In genomic region chr3:59296563-59297130, GRCm38 (mm10) we compare ENCODE assay signal across 26 mouse cellular contexts. TPM values are rescaled to one million over a fixed set of nuclear protein-coding genes. Genes with fewer than 3 reads are reported as not detected.
DNase-seq lines count a peak whose midpoint lies in the region; ATAC-seq and TF ChIP-seq lines count a peak whose summit lies in the region.
"Had no signal": no experiment of that assay in that cellular context is flagged by ENCODE, and none has a peak within 500 bp of the region (broad histone marks: within the 10 kb centered on the region; RNA-seq: fewer than 3 reads in every experiment).

No protein-coding gene starts in this region.

- no peak overlapping the region for H3K4me2 ChIP-seq in limb, embryonic 14.5 days (replicated peaks; ENCODE audit: low read depth, low read length, severe bottlenecking)
- peak overlapping the region; percentile 3; the same call in 1 of the 2 replicates for H3K4me2 ChIP-seq in CH12.LX (ENCODE audit: insufficient read depth, low read depth, poor library complexity, severe bottlenecking)
- H3K4me2 ChIP-seq: heart, embryonic 13.5 days; hindbrain, embryonic 14.5 days; intestine, embryonic 15.5 days; limb, embryonic 12.5 days; liver, embryonic 13.5 days; midbrain, embryonic 12.5 days had no signal

- in situ Hi-C loops in CH12.LX (cut with MboI; ENCODE audit: low pct_ligation_motif_present, low pct_unique_long_range_greater_than_20kb, low sequenced_read_pairs) = no loop called here

- no peaks in the 10 kb centered on the region for H3K36me3 ChIP-seq in limb, embryonic 14.5 days (ENCODE audit: control insufficient read depth, insufficient read depth, low read length)
- H3K36me3 ChIP-seq in limb, embryonic 10.5 days = no peaks in the 10 kb centered on the region
- H3K36me3 ChIP-seq in CH12.LX (replicated peaks in 1 of 2; ENCODE audit: control insufficient read depth in 1 of 2, insufficient read depth in 1 of 2, low read length in 1 of 2) = peaks cover 0 to 1% of the 10 kb centered on the region in 2 experiments
- H3K36me3 ChIP-seq: heart, embryonic 13.5 days; intestine, embryonic 15.5 days; limb, embryonic 12.5 days; liver, embryonic 13.5 days; midbrain, embryonic 12.5 days had no signal

- no peak for DNase-seq in limb, embryonic 14.5 days (ENCODE audit: low spot score)
- DNase-seq in limb, embryonic 10.5 days (ENCODE audit: low spot score) = no peak
- peak; percentile 63 for DNase-seq in CH12.LX (ENCODE audit: extremely low read depth)
- DNase-seq in fibroblast of lung, adult 2 months (ENCODE audit: low read depth) = peak; percentile 69
- DNase-seq in adrenal gland, postnatal 4 days (ENCODE audit: low spot score in 2 of 2) = no peak
- DNase-seq in heart, adult 9 months (ENCODE audit: low spot score in 2 of 2) = no peak
- DNase-seq: adrenal gland, postnatal 25 days; cerebellum, adult 11 months; cerebellum, postnatal 10 days; gastrocnemius, postnatal 14 days; heart, adult 18-20 months; heart, postnatal 36 days; kidney, postnatal 36 days; layer of hippocampus, postnatal 36 days; liver, embryonic 13.5 days; lung, adult 2 months; lung, postnatal 14 days; right cerebral cortex, postnatal 14 days had no signal

- H3K27ac ChIP-seq in limb, embryonic 14.5 days (replicated peaks; ENCODE audit: low read depth, low read length) = 0 out of 2 replicates have a peak overlapping the region, but pooled peaks have one; percentile 61
- H3K27ac ChIP-seq in limb, embryonic 10.5 days = no peak overlapping the region
- no peak overlapping the region for H3K27ac ChIP-seq in CH12.LX (ENCODE audit: insufficient read depth, low read depth)
- H3K27ac ChIP-seq: heart, embryonic 13.5 days; hindbrain, embryonic 14.5 days; intestine, embryonic 15.5 days; liver, embryonic 13.5 days; midbrain, embryonic 12.5 days had no signal

- H3K4me1 ChIP-seq in limb, embryonic 14.5 days (ENCODE audit: control insufficient read depth, insufficient read depth, low read length) = no peaks in the 10 kb centered on the region; the same call in 1 of the 2 replicates
- H3K4me1 ChIP-seq in limb, embryonic 10.5 days = no peaks in the 10 kb centered on the region
- H3K4me1 ChIP-seq in CH12.LX (ENCODE audit: control insufficient read depth in 1 of 2, insufficient read depth in 2 of 2) = peaks cover 4 to 15% of the 10 kb centered on the region in 2 experiments
- H3K4me1 ChIP-seq: heart, embryonic 13.5 days; intestine, embryonic 15.5 days; liver, embryonic 13.5 days; midbrain, embryonic 12.5 days had no signal

- no peak overlapping the region for H3K4me3 ChIP-seq in limb, embryonic 14.5 days (replicated peaks; ENCODE audit: low read length)
- H3K4me3 ChIP-seq in limb, embryonic 10.5 days = no peak overlapping the region
- no peak overlapping the region for H3K4me3 ChIP-seq in CH12.LX (replicated peaks in 1 of 3; ENCODE audit: low read depth in 2 of 3, low read length in 2 of 3, poor library complexity in 1 of 3)
- H3K4me3 ChIP-seq: heart, embryonic 13.5 days; intestine, embryonic 15.5 days; limb, embryonic 12.5 days; liver, embryonic 13.5 days; midbrain, embryonic 12.5 days had no signal

- no peak for TF ChIP-seq POLR2A in limb, embryonic 14.5 days (IDR thresholded peaks at IDR 0.05; ENCODE audit: borderline replicate concordance, extremely low read depth, insufficient read depth, insufficient read length)
- no peak for TF ChIP-seq POLR2A in CH12.LX (IDR thresholded peaks at IDR 0.05; ENCODE audit: low read depth, low read length)

- no peak for ATAC-seq in limb, embryonic 14.5 days (ENCODE audit: low FRiP score, low read depth)
- no peak for ATAC-seq in erythroid progenitor cell, adult 5-6 weeks (replicated peaks; ENCODE audit: low FRiP score, poor library complexity, severe bottlenecking)
- ATAC-seq: forebrain, embryonic 16.5 days; intestine, embryonic 15.5 days had no signal

- H3K27me3 ChIP-seq in limb, embryonic 14.5 days (ENCODE audit: control insufficient read depth, insufficient read depth, low read length) = no peaks in the 10 kb centered on the region
- no peaks in the 10 kb centered on the region for H3K27me3 ChIP-seq in limb, embryonic 10.5 days (ENCODE audit: low read depth, poor library complexity, severe bottlenecking)
- no peaks in the 10 kb centered on the region for H3K27me3 ChIP-seq in CH12.LX (replicated peaks)
- H3K27me3 ChIP-seq: heart, embryonic 13.5 days; intestine, embryonic 15.5 days; limb, embryonic 12.5 days; liver, embryonic 13.5 days; midbrain, embryonic 12.5 days had no signal

- H3K9me3 ChIP-seq in limb, embryonic 14.5 days (ENCODE audit: control insufficient read depth, low read length) = no peaks in the 10 kb centered on the region
- no peaks in the 10 kb centered on the region for H3K9me3 ChIP-seq in limb, embryonic 10.5 days (replicated peaks)
- no peaks in the 10 kb centered on the region for H3K9me3 ChIP-seq in CH12.LX (replicated peaks; ENCODE audit: low read length)
- H3K9me3 ChIP-seq: heart, embryonic 13.5 days; intestine, embryonic 15.5 days; limb, embryonic 12.5 days; liver, embryonic 13.5 days; midbrain, embryonic 12.5 days had no signal

- no peak for TF ChIP-seq CTCF in CH12.LX (conservative IDR thresholded peaks at IDR 0.05 in 1 of 2, IDR thresholded peaks at IDR 0.05 in 1 of 2; ENCODE audit: low read depth in 2 of 2, low read length in 2 of 2)

- no peak overlapping the region for H3K9ac ChIP-seq in limb, embryonic 14.5 days (ENCODE audit: low read depth, low read length, severe bottlenecking)
- H3K9ac ChIP-seq in CH12.LX (ENCODE audit: insufficient read depth, low read depth) = no peak overlapping the region
- H3K9ac ChIP-seq: heart, embryonic 13.5 days; hindbrain, embryonic 14.5 days; intestine, embryonic 15.5 days; limb, embryonic 12.5 days; liver, embryonic 13.5 days; midbrain, embryonic 12.5 days had no signal

- TF ChIP-seq RAD21 in CH12.LX (IDR thresholded peaks at IDR 0.05; ENCODE audit: low read depth, low read length) = no peak

- H3K79me2 ChIP-seq in CH12.LX (replicated peaks; ENCODE audit: control insufficient read depth, extremely low read depth, insufficient read depth, poor library complexity, severe bottlenecking) = no peaks in the 10 kb centered on the region

- TF ChIP-seq EP300 in CH12.LX (IDR thresholded peaks at IDR 0.05; ENCODE audit: low read length) = peak; percentile 93

- WGBS in limb, embryonic 14.5 days = 82% methylated on average over 5 of the region's 5 CpGs
- WGBS in limb, embryonic 10.5 days = 96% methylated on average over 5 of the region's 5 CpGs

- dilution Hi-C loops in CH12.LX (cut with MboI; ENCODE audit: extremely low pct_ligation_motif_present, extremely low pct_unique_long_range_greater_than_20kb, low sequenced_read_pairs) = no loop called here

TF ChIP-seq in CH12.LX, 34 proteins besides CTCF, POLR2A, EP300 and RAD21:
- TF ChIP-seq JUND (conservative IDR thresholded peaks at IDR 0.05; ENCODE audit: low read depth, low read length) = peak; percentile 95
- peak; percentile 74; the same call in 1 of the 2 replicates for TF ChIP-seq RCOR1 (conservative IDR thresholded peaks at IDR 0.05; ENCODE audit: low read depth, low read length)
- peak; percentile 13; the same call in 1 of the 2 replicates for TF ChIP-seq MYC (IDR thresholded peaks at IDR 0.05; ENCODE audit: low read depth, low read length)
- no peak; the same call in 1 of the 2 replicates for TF ChIP-seq SIN3A (IDR thresholded peaks at IDR 0.05; ENCODE audit: low read length)
- peak; percentile 56 for TF ChIP-seq BHLHE40 (IDR thresholded peaks at IDR 0.05; ENCODE audit: low read depth, low read length)
- peak; percentile 94 for TF ChIP-seq JUN (IDR thresholded peaks at IDR 0.05; ENCODE audit: insufficient read depth, low read depth, low read length)
- TF ChIP-seq E2F4 (IDR thresholded peaks at IDR 0.05; ENCODE audit: insufficient replicate concordance, low read depth, low read length) = no peak
- TF ChIP-seq NRF1 (IDR thresholded peaks at IDR 0.05; ENCODE audit: low read depth, low read length) = no peak
- peak; percentile 52 for TF ChIP-seq MEF2A (IDR thresholded peaks at IDR 0.05; ENCODE audit: borderline replicate concordance, low read depth, low read length)
- TF ChIP-seq ETS1 (conservative IDR thresholded peaks at IDR 0.05; ENCODE audit: low read depth, low read length) = peak; percentile 72
- TF ChIP-seq IRF4 (IDR thresholded peaks at IDR 0.05; ENCODE audit: low read depth, low read length) = peak; percentile 96
TF ChIP-seq in CH12.LX: peak in this region for 8.

RNA-seq across cellular contexts. Expression of gene P2ry12, which starts 34.0 kb away (rescaled TPM):
- polyA plus RNA-seq in limb, embryonic 14.5 days (2012; rRNA removed) = 2.0 and 2.5 TPM in 2 replicates
- polyA plus RNA-seq in limb, embryonic 14.5 days (2014; fragmentation: Nextera tagmentation; extraction: Ambion mirVana) = 3.3 TPM in 2 replicates
- 0.06 and 0.40 TPM in 2 replicates for polyA plus RNA-seq in limb, embryonic 10.5 days (2016; fragmentation: Nextera tagmentation; extraction: Ambion mirVana)
- total RNA-seq in CH12.LX (2012; rRNA removed) (0.30 and 0.63 TPM in 2 replicates), CH12.LX (2014; rRNA removed) (0.59 and 0.97 TPM in 2 replicates)
- 0.33 and 0.76 TPM in 2 replicates for polyA plus RNA-seq in CH12.LX (2012; ENCODE audit: insufficient read length, low read depth)
- total RNA-seq in adrenal gland, postnatal 4 days (2021) = 1 to 10 TPM; 6.6 to 6.9 TPM
- 2.1 and 5.0 TPM in 2 replicates for total RNA-seq in erythroid progenitor cell, adult 5-6 weeks (2015; ENCODE audit: low replicate concordance)
- total RNA-seq in erythroid progenitor cell, adult 5-6 weeks (2017; ENCODE audit: low replicate concordance) = not detected in 2 replicates
- total RNA-seq: MEL had no signal

RNA-seq across cellular contexts. Expression of gene Igsf10, which starts 47.5 kb away (rescaled TPM):
- polyA plus RNA-seq in limb, embryonic 14.5 days (2012; rRNA removed) = 18.5 and 20.5 TPM in 2 replicates
- 19.1 and 21.2 TPM in 2 replicates for polyA plus RNA-seq in limb, embryonic 14.5 days (2014; fragmentation: Nextera tagmentation; extraction: Ambion mirVana)
- polyA plus RNA-seq in limb, embryonic 10.5 days (2016; fragmentation: Nextera tagmentation; extraction: Ambion mirVana) = 2.9 and 4.2 TPM in 2 replicates
- total RNA-seq in CH12.LX (2012; rRNA removed) (under 0.01 TPM in 1 of 2 replicates, not detected in the other), CH12.LX (2014; rRNA removed) (not detected in 2 replicates)
- not detected in 2 replicates for polyA plus RNA-seq in CH12.LX (2012; ENCODE audit: insufficient read length, low read depth)
- 1 to 10 TPM; 7.6 to 9.2 TPM for total RNA-seq in adrenal gland, postnatal 4 days (2021)
- not detected in 2 replicates for total RNA-seq in erythroid progenitor cell, adult 5-6 weeks (2015; ENCODE audit: low replicate concordance)
- not detected in 2 replicates for total RNA-seq in erythroid progenitor cell, adult 5-6 weeks (2017; ENCODE audit: low replicate concordance)
- total RNA-seq: MEL had no signal

Comparison
In these comparisons a context has a peak if more than half of its experiments do, and no peak if none do; other contexts are left out.
1. DNase-seq: peak in CH12.LX (single experiment) and fibroblast of lung, adult 2 months (single experiment); none in limb, embryonic 14.5 days (single experiment), limb, embryonic 10.5 days (single experiment), adrenal gland, postnatal 4 days (0 of 2) and heart, adult 9 months (0 of 2).
2. RNA of gene Igsf10, which starts 47.5 kb away (total RNA-seq): 7.6 to 9.2 TPM in adrenal gland, postnatal 4 days; under 0.01 TPM in CH12.LX and not detected in erythroid progenitor cell, adult 5-6 weeks; every median in the first group is over 4 times any median in the second.